Mouse (Mus musculus) right cerebral cortex, adult 2 months (tissue): ENCODE measurements around the gene Kbtbd7.
"Not testable (repeated sequence)": the region's sequence is repeated elsewhere in the genome, so short reads cannot be mapped to it uniquely, and the experiment has no call there.

Experiments used
- DNase-seq, 2 experiments: peaks; one replicate each; pipeline ENCODE4 v3.0.0; 2021 to 2022; ENCODE audit warnings: low spot score in 2 of 2

Kbtbd7 gene

GRCm38 (mm10) chr14:79451681-79452590 is 25.6 kb downstream of the Kbtbd7 start, which contains the start of gene Kbtbd6:
Gene Kbtbd6, plus strand, starts transcription at chr14:79451835.
- DNase-seq, result peak; percentile 79 to 81

- not testable (repeated sequence) for DNase-seq
These were observed 26.3 kb downstream of the Kbtbd7 start for GRCm38 (mm10) chr14:79452591-79452934.

DNA sequence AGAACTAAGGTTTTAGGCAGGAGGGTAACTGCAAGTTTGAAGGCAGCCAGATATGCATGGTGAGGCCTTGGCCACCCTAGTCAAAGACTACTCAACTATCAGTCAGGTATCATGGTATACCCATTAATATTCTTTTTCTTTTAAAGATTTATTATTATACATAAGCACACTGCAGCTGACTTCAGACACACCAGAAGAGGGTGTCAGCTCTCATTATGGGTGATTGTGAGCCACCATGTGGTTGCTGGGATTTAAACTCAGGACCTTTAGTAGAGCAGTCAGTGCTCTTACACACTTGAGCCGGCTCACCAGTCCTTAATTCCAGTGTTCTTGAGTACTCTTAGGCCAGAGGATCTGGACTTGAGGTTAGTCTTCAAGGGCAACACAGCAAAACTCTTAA is 34.1 kb downstream of the Kbtbd7 start:
- DNase-seq, result no peak

- no peak for DNase-seq
These were observed 34.7 kb downstream of the Kbtbd7 start for GRCm38 (mm10) chr14:79460988-79461387.

- no peak for DNase-seq
These were observed 39.3 kb downstream of the Kbtbd7 start for GRCm38 (mm10) chr14:79465623-79466022.

DNA sequence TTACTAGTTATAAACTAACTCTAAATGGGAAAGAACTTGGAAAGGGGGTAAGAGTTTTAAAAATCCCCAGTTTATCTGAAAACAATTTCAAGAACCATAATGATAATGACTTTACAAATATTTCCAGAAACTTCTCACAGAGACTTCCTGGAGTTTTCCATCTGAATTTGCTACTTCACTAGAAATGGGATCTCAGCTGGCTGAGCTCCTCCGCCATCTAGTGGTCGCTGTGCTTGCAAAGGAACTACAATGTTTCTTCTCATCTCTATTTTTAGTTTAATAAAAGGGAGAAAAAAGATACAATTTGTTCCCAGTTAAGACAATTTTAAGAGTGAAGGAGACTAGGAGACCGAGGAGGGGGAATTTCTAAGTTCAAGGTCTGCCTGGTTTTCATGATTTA is 41.3 kb downstream of the Kbtbd7 start:
- peak; percentile 71 to 79 for DNase-seq

DNA sequence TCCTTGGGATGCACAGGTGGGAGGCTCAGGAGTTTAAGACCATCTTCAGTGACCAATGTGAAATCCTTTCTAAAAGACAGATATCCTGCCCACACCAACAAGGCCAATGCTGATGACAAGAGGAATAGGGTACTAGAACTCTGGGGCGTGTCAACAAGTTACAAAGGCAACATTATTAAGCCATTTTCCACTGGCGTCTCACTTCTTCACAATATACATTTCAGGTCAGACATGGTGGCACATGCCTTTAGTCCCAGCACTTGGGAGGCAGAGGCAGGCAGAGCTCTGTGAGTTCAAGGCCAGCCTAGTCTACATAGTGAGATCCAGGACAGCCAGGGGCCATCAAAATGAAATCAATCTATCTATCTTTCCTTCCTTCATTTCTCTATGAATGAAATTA is 47.1 kb downstream of the Kbtbd7 start:
- no peak for DNase-seq
